Mouse (Mus musculus) cortical plate, adult 2 months (tissue): ENCODE measurements around the gene Surf1.

Experiments
- CTCF ChIP-seq: fragments of 200-500 bp; IDR thresholded peaks from 2 replicates; pipeline ENCODE4 v1.5.1; 2011; ENCODE audit warnings: mild to moderate bottlenecking, control low read depth, low read length; ENCODE audit not compliant: insufficient read depth; ENCODE audit errors: extremely low read depth
- POLR2A ChIP-seq: fragments of 200-500 bp; IDR thresholded peaks from 2 replicates; pipeline ENCODE4 v1.6.1; 2011; ENCODE audit warnings: mild to moderate bottlenecking, low read length, control low read depth; ENCODE audit not compliant: insufficient read depth; ENCODE audit errors: extremely low read depth

GRCm38 (mm10) chr2:26930390-26930789, 14.1 kb upstream of the Surf1 start:
- peak; percentile 72 for TF ChIP-seq CTCF
- no peak for TF ChIP-seq POLR2A
